Mouse (Mus musculus) CH12.LX (cell line): ENCODE data around the gene Gh. TPM values are rescaled to one million over a fixed set of nuclear protein-coding genes. Genes with fewer than 3 reads are reported as not detected.

Source experiments
- DNase-seq: peaks from one replicate; pipeline ENCODE4 v3.0.0-alpha.2; 2013; ENCODE audit errors: extremely low read depth
- H3K27ac ChIP-seq: 2 replicates; pipeline ENCODE4 v1.5.1; 2012; ENCODE audit warnings: low read depth, mild to moderate bottlenecking, control low read depth, moderate library complexity; ENCODE audit not compliant: insufficient read depth
- H3K27me3 ChIP-seq: replicated peaks from 2 replicates; pipeline ENCODE3; 2012; ENCODE audit warnings: inconsistent platforms
- H3K36me3 ChIP-seq, 2 experiments: replicated peaks in 1 of 2; 2 replicates each; pipeline versions ENCODE3 to v1.6.1; 2012; ENCODE audit warnings: inconsistent platforms in 1 of 2, low read length in 1 of 2, mild to moderate bottlenecking in 1 of 2, mixed read lengths in 1 of 2, moderate library complexity in 1 of 2; ENCODE audit not compliant: control insufficient read depth in 1 of 2, insufficient read depth in 1 of 2
- H3K4me1 ChIP-seq, 2 experiments: 2 replicates each; pipeline ENCODE4 v1.6.1; 2012; ENCODE audit warnings: inconsistent platforms in 1 of 2, moderate library complexity in 1 of 2; ENCODE audit not compliant: insufficient read depth in 2 of 2, control insufficient read depth in 1 of 2
- H3K4me2 ChIP-seq: 2 replicates; pipeline ENCODE4 v1.6.1; 2012; ENCODE audit warnings: low read depth, mild to moderate bottlenecking, control low read depth; ENCODE audit not compliant: poor library complexity, insufficient read depth, severe bottlenecking
- H3K4me3 ChIP-seq, 3 experiments: fragments of 150-350 bp in 1 of 3; sonication (generic) in 1 of 3; replicated peaks in 1 of 3; 2 replicates each; pipeline versions ENCODE3 to v1.5.1; 2011 to 2012; ENCODE audit warnings: low read depth in 2 of 3, low read length in 2 of 3, mild to moderate bottlenecking in 2 of 3, moderate library complexity in 2 of 3, control low read depth in 1 of 3, improper control_type of control experiment in 1 of 3, inconsistent platforms in 1 of 3, mixed read lengths in 1 of 3; ENCODE audit not compliant: poor library complexity in 1 of 3
- H3K79me2 ChIP-seq: replicated peaks from 2 replicates; pipeline ENCODE4 v1.6.1; 2012; ENCODE audit warnings: mild to moderate bottlenecking, moderate library complexity; ENCODE audit not compliant: control insufficient read depth, poor library complexity, insufficient read depth, severe bottlenecking; ENCODE audit errors: extremely low read depth
- H3K9ac ChIP-seq: 2 replicates; pipeline ENCODE4 v1.6.1; 2012; ENCODE audit warnings: low read depth, mild to moderate bottlenecking, control low read depth, moderate library complexity; ENCODE audit not compliant: insufficient read depth
- H3K9me3 ChIP-seq: replicated peaks from 2 replicates; pipeline ENCODE3; 2012; ENCODE audit warnings: low read length, inconsistent platforms, mixed read lengths
- BHLHE40 ChIP-seq: IDR thresholded peaks from 2 replicates; pipeline ENCODE4 v1.6.1; 2011; ENCODE audit warnings: mild to moderate bottlenecking, low read depth, low read length, improper control_type of control experiment
- CHD2 ChIP-seq: IDR thresholded peaks from 2 replicates; pipeline ENCODE4 v1.6.1; 2011; ENCODE audit warnings: low read length, improper control_type of control experiment
- E2F4 ChIP-seq: IDR thresholded peaks from 2 replicates; pipeline ENCODE4 v1.6.1; 2011; ENCODE audit warnings: low read depth, low read length, improper control_type of control experiment; ENCODE audit not compliant: insufficient replicate concordance
- ETS1 ChIP-seq: conservative IDR thresholded peaks from 2 replicates; pipeline ENCODE4 v1.6.1; 2012; ENCODE audit warnings: low read depth, mild to moderate bottlenecking, inconsistent platforms, low read length, improper control_type of control experiment, moderate library complexity
- GABPA ChIP-seq: IDR thresholded peaks from 2 replicates; pipeline ENCODE4 v1.6.1; 2012; ENCODE audit warnings: low read depth, low read length, improper control_type of control experiment, inconsistent platforms; ENCODE audit not compliant: insufficient replicate concordance
- HCFC1 ChIP-seq: IDR thresholded peaks from 2 replicates; pipeline ENCODE4 v1.6.1; 2012; ENCODE audit warnings: low read depth, mild to moderate bottlenecking, inconsistent platforms, low read length, improper control_type of control experiment
- IRF4 ChIP-seq: IDR thresholded peaks from 2 replicates; pipeline ENCODE4 v1.6.1; 2014; ENCODE audit warnings: low read depth, mild to moderate bottlenecking, inconsistent platforms, low read length, improper control_type of control experiment
- JUN ChIP-seq: IDR thresholded peaks from 2 replicates; pipeline ENCODE4 v1.6.1; 2011; ENCODE audit warnings: low read depth, mild to moderate bottlenecking, low read length, improper control_type of control experiment, moderate library complexity; ENCODE audit not compliant: insufficient read depth
- JUND ChIP-seq: conservative IDR thresholded peaks from 2 replicates; pipeline ENCODE4 v1.6.1; 2011; ENCODE audit warnings: low read depth, low read length, improper control_type of control experiment
- KAT2A ChIP-seq: IDR thresholded peaks from 2 replicates; pipeline ENCODE4 v1.6.1; 2012; ENCODE audit warnings: low read length, improper control_type of control experiment, inconsistent platforms; ENCODE audit not compliant: insufficient replicate concordance
- MYC ChIP-seq: IDR thresholded peaks from 2 replicates; pipeline ENCODE4 v1.6.1; 2011; ENCODE audit warnings: low read depth, mild to moderate bottlenecking, improper control_type of control experiment, low read length
- NELFE ChIP-seq: IDR thresholded peaks from 2 replicates; pipeline ENCODE4 v1.6.1; 2011; ENCODE audit warnings: low read depth, low read length, improper control_type of control experiment
- NRF1 ChIP-seq: IDR thresholded peaks from 2 replicates; pipeline ENCODE4 v1.6.1; 2014; ENCODE audit warnings: low read depth, mild to moderate bottlenecking, inconsistent platforms, low read length, improper control_type of control experiment, moderate library complexity
- PAX5 ChIP-seq: IDR thresholded peaks from 2 replicates; pipeline ENCODE4 v1.6.1; 2012; ENCODE audit warnings: low read length, inconsistent platforms, mixed read lengths
- SMC3 ChIP-seq: IDR thresholded peaks from 2 replicates; pipeline ENCODE4 v1.6.1; 2011; ENCODE audit warnings: low read depth, low read length, improper control_type of control experiment
- UBTF ChIP-seq: IDR thresholded peaks from 2 replicates; pipeline ENCODE4 v1.6.1; 2012; ENCODE audit warnings: low read depth, mild to moderate bottlenecking, inconsistent platforms, low read length, improper control_type of control experiment, moderate library complexity
- USF2 ChIP-seq: conservative IDR thresholded peaks from 2 replicates; pipeline ENCODE4 v1.6.1; 2011; ENCODE audit warnings: low read depth, low read length, improper control_type of control experiment
- ZC3H11A ChIP-seq: IDR thresholded peaks from 2 replicates; pipeline ENCODE4 v1.6.1; 2012; ENCODE audit warnings: low read depth, mild to moderate bottlenecking, inconsistent platforms, low read length, improper control_type of control experiment
- dilution Hi-C: fragments of 300-500 bp; cut with MboI; formaldehyde crosslinking; loops from 2 replicates; pipeline ENCODE4 v1.14.3; 2020; ENCODE audit warnings: low sequenced_read_pairs; ENCODE audit not compliant: extremely low pct_unique_long_range_greater_than_20kb, extremely low pct_ligation_motif_present
- in situ Hi-C: fragments of 300-500 bp; cut with MboI; formaldehyde crosslinking; loops from 3 replicates; pipeline ENCODE4 v1.14.3; 2019; ENCODE audit warnings: low sequenced_read_pairs, low pct_ligation_motif_present, low pct_unique_long_range_greater_than_20kb, mixed read lengths
- polyA plus RNA-seq: library from polyadenylated mRNA; unstranded; fragments of >175 nt; gene quantifications from 2 replicates; pipeline ENCODE4 v1.2.1, GENCODE M21; 2012; ENCODE audit warnings: low read depth; ENCODE audit not compliant: insufficient read length
- total RNA-seq, 2 experiments: library from RNA; depleted of rRNA; stranded (reverse); fragments of 300-350 nt in 1 of 2; fragments of >200 nt in 1 of 2; gene quantifications; 2 replicates each; pipeline ENCODE4 v1.2.3; 2012 to 2014

Gh gene
- total and polyA plus RNA-seq, 3 experiments = 0.38 to 1.0 (median 0.68) TPM

- no peak overlapping the region for H3K4me2 ChIP-seq
- DNase-seq = peak; percentile 42
- no peak for TF ChIP-seq ZC3H11A
- no peak for TF ChIP-seq JUND
- TF ChIP-seq BHLHE40 = no peak
- no peak for TF ChIP-seq CHD2
- no peak for TF ChIP-seq GABPA
- TF ChIP-seq IRF4 = no peak
- TF ChIP-seq JUN = no peak
- TF ChIP-seq KAT2A = no peak
- no peak for TF ChIP-seq MYC
- no peak for TF ChIP-seq NRF1
- TF ChIP-seq HCFC1 = no peak
- TF ChIP-seq ETS1 = no peak
- no peak for TF ChIP-seq SMC3
- no peak for TF ChIP-seq PAX5
- no peak for TF ChIP-seq E2F4
- TF ChIP-seq USF2 = no peak
- TF ChIP-seq UBTF = no peak
- TF ChIP-seq, all 38 proteins: peak for 0
- Histone ChIP-seq H3K9ac (no peak overlapping the region), H3K27me3 (peaks cover 3% of the 10 kb centered on the region), H3K9me3 (no peaks in the 10 kb centered on the region), H3K4me1 (peaks cover 26 to 43% of the 10 kb centered on the region in 2 experiments), H3K79me2 (no peaks in the 10 kb centered on the region), H3K36me3 (no peaks in the 10 kb centered on the region), H3K4me3 (no peak overlapping the region), H3K27ac (no peak overlapping the region)
- dilution Hi-C loops = no loop called here
- in situ Hi-C loops = loop anchor here (5.0 to 10.0 kb wide), 3 partner anchors 42 to 166 kb away; no protein-coding TSS in a partner anchor
Measured at GRCm38 (mm10) chr11:106329128-106329527, 27.5 kb upstream of the Gh start.

DNA sequence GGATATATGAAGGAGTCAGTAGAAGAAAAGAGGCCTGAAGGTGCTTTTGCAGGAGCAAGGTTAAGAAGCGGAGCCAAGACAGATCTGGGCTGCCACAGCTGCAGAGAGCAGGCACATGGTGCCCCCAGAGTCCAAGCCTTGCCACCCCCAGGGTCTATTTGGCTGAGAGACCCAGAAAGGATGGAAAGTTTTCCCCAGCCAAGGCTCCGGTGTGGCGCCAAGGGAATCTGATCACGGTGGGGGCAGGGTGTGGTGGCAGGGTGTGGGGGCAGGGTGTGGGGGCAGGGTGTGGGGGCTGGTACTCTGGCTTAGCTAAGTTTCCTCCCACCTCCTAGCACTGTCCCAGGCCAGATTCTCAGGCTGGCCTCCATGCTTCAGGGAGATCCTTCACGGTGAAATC lies 26.9 kb upstream of the Gh start:
- Histone ChIP-seq H3K9me3 (no peaks in the 10 kb centered on the region), H3K4me3 (no peak overlapping the region), H3K4me2 (no peak overlapping the region), H3K27ac (no peak overlapping the region), H3K27me3 (peaks cover 3% of the 10 kb centered on the region), H3K4me1 (peaks cover 32 to 49% of the 10 kb centered on the region in 2 experiments), H3K36me3 (no peaks in the 10 kb centered on the region), H3K79me2 (no peaks in the 10 kb centered on the region), H3K9ac (no peak overlapping the region)
- in situ Hi-C loops (loop anchor here (5.0 to 10.0 kb wide), 3 partner anchors 41 to 166 kb away; no protein-coding TSS in a partner anchor), dilution Hi-C loops (no loop called here)
- TF ChIP-seq CHD2 = peak; percentile 62
- no peak for TF ChIP-seq NELFE
- no peak for DNase-seq
